Mouse (Mus musculus): ENCODE data around the gene Ncor2.

DNA sequence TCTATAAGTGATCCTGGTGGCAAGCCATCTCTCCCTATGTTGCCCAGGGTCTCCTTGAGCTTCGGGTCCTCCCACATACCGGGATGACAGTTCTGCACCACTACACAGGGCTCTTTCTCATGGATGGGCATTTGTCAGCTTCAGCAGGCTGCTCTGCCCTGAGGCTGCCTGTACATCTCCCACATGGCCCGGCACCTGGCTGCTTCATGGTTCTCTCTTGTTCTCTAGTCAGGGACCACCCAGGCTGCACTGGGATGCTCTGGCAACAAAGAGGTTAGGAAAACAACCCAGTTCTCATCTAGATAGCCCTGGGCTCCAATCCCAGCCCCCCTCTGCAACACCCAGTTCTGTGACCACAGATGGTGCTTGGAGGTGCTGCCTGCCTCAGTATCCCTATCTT, 68.3 kb downstream of the Ncor2 start:
- TF ChIP-seq CTCF (IDR thresholded peaks at IDR 0.05; ENCODE audit: control insufficient read depth, insufficient read depth, low read length) (no peak), POLR2A (IDR thresholded peaks at IDR 0.05; ENCODE audit: borderline replicate concordance, control insufficient read depth, low read depth, low read length) (no peak)
